Mouse (Mus musculus) 3134 (cell line): ENCODE data around the gene Pdpk1.

ENCODE experiments used
- DNase-seq: peaks from one replicate; pipeline ENCODE4 v3.0.0-alpha.2; 2011; ENCODE audit warnings: low spot score; ENCODE audit not compliant: insufficient read length; ENCODE audit errors: extremely low read depth

The Pdpk1 gene

DNA sequence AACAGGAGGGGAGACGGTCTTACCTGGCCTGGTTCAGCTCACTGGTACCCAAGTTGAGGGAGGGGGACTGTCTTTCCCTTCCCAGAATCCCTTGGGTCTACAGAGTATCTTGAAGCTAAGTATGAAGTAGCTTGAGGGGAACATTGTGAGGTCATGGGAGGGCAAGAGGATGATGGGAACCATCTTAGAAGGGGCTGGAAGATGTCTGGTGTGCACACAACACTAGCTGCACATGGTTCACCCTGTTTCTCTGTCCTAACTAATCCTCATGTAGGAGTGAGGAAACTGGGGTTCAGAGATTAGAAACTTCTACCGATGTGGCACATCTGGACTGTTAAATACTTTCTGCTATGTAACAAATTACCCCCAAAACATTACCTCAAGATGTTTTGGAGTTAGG, at the start of gene Pdpk1:
Gene Pdpk1, minus strand, starts transcription at position 101 of the 400 bp plus-strand sequence.
- DNase-seq = no peak

DNA sequence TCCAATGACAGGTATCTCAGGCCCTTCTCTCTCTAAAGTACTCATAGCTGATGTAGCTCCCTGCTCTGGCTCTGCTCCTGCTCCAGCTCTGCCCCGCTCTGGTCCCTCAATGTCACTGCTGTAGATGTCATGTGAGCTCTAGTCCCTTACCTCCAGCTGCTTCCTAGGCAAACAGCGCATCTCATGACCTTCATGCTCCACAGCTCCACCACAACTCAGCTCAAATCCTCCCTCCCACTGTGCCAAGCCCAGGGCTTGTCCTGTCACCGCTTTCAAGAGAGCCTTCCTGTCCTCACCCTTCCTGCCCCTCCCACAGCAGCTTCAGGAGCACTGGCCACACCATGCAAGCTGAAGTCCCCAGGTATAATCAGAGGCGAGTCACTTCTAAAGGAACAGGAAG, 49.0 kb upstream of the Pdpk1 start:
- DNase-seq = no peak

DNA sequence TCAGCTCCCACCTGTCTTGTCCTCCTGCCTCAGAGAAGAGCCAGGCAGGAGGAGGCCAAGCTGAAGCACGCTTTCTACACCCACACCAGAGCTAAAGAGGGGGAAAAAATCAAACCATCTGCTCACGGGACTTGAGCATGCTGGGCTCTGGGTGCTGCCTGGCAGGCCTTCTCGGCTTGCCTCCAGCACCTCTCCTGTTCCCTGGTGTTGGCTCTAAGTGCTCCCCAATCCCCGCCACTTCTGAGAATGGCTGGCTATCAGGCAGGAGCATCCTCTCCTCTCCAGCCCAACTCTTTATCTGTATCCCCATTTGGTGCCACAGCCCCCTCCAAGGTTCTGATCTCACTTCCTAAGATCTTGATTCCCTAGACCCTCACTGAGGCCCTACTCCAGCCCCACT, 48.5 kb upstream of the Pdpk1 start:
- DNase-seq = no peak

DNA sequence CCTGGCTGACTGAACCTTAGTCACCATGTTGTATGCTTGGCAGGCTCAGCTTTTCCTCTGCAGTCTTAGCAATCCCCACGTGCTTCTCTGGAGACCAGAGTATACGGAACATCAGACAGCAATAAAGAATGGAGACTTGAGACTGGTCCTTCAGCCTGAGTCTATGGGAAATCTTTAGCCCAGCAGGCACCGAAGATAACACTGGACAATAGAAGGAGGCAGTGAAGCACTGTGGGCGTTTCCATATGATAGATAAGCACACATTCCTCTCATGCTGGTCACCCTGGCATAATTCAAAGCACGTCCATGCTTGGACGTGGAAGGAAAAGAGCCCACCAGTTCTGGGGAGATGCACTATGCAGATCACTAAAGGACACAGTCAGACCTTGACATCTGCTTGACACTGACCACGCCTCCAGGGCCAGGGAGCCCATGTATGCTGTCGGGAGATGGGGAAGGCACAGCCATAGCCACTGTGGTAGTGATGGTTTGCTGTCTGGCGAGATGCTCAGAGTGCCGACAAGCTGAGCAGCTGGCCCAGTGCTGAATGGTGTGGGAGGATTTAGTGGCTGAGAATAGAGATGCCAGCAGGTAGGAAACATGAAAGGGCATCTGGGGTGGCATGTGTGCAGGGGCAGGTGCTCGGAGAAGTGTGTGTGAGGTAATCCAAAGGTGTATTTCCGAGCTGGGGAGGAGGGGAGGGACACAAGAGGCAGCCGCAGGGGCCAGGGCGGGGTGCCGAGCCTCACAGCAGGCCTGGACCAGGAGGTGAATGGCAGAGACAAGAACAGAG, 46.5 kb upstream of the Pdpk1 start:
- no peak for DNase-seq

DNA sequence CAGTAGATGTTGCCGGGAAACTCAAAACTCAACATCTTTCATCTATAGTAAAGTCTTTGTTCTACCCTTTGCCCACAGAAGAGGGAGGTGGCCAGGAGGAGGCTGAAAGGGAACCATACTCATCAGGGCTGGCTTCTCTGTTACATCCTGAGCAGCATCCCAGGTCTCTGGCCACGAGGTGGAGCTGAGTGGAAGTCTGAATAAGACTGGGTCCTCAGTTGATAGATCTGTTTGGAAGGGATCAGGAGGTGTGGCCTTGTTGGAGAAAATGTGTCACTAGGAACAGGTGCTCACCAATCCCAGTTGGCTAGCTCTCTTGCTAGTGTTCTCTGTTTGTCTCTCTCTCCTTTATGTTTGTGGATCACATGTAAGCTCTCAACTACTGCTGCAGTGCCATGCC, 44.6 kb upstream of the Pdpk1 start:
- DNase-seq = no peak

DNA sequence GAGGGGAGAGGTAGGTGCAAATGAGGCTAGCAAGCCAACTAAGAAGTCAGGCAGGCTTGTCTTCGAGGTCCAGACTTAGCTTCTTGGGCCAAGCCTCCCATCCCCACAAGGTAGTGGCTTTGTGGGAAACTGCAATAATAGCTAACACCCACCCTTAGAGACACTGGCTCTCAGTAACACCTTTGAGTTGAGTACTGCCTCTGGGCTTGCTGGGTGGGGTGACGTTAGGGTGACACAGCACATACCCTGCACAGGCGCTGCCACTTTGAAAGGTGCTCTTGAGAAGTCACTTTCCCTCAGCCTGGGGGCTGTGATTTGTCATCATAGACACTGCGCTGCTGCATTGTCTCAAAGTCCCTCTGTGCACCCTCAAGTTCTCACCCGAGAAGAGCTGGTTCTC, 43.0 kb upstream of the Pdpk1 start:
- DNase-seq = no peak

DNA sequence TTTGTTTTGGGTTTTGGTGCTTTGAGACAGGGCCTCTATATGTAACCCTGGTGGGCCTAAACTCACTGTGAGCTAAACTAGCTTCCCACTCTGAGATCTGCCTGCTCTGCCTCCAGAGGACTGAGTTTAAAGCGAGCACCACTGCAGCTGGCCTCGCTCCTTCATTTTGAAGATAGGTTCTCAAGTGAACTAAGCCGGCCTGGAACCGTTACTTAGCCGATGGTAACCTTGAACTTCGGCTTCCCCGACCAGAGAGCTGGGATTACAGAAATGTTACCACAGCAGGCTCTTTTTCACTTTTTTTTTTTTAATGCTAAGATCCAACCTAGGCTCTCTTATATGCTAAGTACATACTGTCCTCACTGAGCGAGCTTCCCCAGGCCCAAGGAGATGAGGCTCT, 42.5 kb upstream of the Pdpk1 start:
- DNase-seq = no peak

DNA sequence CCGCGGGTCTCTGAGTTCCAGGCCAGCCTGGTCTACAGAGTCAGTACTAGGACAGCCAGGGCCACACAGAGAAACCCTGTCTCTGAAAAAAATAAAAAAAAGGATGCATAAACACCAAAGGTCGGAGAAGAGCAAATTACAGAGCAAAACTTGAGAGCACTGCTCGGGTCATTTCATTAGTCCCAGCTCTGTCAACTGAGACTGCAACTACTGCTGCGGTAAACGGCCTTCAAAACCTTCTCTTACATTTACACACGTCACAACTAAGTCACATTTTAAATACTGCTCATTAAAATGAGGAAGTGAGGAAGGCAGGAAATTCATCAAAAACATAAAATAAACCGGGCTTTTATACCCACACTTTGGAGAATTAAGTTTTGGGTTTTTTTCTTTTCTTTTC, 42.1 kb upstream of the Pdpk1 start:
- no peak for DNase-seq

DNA sequence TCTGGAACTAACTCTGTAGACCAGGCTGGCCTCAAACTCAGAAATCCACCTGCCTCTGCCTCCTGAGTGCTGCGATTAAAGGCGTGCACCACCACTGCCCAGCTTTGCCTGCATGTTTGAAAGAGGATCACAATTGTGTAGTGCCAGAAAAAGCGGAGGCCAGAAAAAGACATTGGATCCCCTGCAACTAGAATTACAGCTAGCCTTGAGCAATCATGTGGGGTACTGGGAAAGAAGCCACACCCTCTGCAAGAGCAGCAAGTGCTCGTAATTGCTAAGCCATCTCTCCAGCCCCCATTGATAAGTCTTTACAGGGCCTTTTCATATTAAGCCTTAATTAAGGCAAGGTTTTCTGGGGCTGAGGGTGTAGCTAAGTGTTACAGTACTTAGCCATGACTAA, 40.8 kb upstream of the Pdpk1 start:
- DNase-seq = no peak

DNA sequence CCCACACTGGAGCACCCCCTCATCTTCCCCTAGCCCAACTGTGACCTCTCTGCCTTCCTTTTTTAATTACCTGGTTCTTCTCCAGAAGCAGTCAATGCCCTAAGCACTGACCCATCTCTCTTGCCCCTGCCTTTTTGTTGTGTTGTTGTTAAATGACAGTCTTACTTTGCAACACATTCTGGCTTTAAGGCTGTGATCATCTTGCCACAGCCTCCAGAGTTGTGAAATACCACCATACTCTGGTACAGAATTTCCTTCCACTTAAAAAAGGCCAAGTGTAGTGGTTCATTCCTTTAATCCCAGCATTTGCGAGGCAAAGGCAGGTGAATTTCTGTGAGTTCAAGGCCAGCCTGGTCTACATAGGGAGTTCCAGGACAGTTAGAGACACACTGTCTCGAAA, 40.2 kb upstream of the Pdpk1 start:
- DNase-seq = no peak

DNA sequence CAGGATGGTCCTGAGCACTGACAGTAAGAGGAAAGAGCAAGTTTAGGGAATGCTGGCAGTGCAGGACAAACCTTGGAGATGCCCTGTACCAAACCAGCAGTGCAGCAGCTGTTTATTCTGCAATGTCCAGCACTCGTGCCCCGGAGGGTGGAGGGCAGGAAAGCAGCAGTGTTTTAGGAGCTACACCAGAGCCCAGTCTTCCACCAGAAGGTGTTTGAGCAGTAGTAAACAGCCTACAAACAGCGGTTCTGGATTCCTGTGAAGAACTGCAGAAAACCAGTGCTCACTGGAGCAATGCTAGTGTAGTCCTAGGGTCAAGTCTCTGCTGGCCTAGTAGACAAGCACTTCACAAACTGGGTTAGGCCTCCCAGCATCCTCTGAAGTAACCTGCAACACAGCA, 23.5 kb upstream of the Pdpk1 start:
- no peak for DNase-seq

DNA sequence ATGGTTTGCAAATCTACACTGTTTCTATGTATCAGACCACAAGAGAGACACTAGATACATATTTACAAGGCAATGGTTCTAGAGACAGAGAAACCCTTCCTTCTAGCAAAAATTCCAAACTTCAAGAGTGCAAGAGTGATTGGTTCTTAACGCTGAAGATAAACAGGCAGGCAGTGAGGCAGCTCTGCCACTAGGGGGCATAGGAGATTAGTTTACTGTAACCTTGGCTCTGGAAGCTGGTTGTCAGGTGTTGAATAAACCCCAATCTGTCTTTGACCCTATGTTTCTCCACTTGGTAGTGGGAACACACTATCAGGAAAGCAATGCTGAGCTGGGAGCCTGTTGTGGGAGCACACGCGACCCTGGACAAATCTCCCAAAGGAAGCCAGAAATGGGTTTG, 22.7 kb upstream of the Pdpk1 start:
- no peak for DNase-seq

DNA sequence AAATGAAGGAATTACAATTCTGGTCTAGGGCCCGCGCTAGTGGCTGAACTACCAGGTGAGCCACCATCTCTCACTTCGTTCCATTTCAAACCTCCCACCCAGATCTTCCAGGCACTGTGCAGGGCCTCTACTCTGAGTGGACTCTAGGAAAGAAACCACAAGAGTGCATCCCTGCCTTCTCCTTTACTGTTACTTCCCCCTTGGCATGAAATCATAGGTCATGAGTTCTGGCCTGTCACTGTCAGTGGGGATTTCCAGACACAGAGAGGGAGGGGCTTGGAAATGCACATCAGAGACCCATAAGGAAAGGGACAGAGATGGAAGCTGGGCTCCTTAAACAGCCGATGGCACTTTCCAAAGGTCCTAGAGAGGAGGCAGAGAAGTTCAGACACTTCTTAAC, 21.0 kb upstream of the Pdpk1 start:
- DNase-seq = no peak

DNA sequence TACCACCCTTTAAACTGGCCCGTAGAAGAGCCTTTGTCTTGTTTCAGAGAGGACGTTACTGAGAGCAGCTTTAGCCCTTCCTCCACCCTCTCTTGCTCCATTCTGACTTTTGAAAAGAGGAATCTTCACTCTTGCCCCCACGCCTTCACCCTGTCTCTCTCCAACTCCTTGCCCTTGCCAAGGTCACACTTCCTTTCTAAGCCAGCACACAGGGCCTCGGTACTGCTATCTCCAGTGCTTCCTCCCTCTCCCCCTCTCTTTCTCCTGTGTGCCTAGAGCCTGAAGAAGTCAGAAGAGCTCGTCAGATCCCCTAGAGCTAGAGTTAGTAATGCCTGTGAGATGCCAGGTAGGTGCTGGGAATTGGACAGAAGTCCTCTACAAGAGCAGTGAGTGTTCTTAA, 20.0 kb upstream of the Pdpk1 start:
- no peak for DNase-seq

DNA sequence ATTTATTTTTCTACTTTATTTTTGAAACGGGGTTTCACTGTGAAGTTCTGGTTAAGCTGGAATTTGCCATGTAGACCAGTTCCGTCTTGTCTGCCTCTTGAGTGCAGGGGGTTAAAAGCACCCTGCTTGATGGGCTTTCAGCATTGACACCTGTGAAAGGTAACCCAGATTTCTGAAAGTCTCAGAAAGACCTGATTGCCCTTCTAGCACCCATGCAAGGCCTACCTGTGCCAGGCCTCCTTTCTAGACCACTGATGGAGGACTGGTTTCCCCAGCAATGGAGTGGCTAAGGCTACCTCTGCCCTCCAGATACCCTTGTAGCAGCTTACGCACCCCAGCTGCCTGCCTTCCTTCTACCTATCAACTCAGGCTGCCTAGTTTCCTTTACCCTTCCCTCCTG, 19.4 kb upstream of the Pdpk1 start:
- DNase-seq = no peak

DNA sequence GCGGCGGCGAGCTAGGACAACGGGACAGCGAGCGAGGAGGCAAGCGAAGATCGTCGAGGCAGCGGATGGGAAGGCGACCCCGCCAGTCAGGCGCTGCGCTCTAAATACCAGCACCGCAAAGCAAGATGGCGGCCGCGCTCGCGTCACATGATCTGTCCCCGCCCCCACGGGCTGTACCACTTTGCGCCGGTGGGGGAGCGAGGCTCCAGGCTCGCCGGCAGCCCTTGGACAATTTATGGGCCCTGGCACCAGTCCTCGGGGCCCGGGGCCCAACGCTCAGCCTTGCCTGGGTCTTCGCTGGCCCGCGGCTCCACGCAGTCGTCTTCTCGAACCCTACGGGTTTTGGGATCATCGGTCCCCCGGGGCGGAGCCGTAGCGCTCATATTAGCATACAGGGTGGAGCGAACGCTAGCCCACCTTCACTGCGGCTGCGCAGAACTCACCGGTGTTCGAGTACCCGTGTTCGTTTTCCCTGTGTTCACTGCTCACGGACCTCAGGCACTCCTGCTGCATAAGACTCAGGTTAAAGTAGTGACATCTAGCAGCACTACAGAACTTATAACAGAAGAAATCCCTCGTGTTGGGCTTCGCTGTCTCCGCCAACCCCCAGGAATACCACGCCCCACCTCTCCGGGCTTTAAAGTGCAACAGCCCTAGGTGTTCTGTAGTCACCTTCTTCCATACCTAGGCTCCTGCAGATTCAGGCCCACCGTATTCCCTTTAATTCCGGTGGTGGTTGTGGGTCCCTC, 18.8 kb upstream of the Pdpk1 start, which contains the start of gene Atp6v0c:
Gene Atp6v0c, minus strand, starts transcription at position 386 of the 749 bp plus-strand sequence.
- DNase-seq = peak; percentile 91

DNA sequence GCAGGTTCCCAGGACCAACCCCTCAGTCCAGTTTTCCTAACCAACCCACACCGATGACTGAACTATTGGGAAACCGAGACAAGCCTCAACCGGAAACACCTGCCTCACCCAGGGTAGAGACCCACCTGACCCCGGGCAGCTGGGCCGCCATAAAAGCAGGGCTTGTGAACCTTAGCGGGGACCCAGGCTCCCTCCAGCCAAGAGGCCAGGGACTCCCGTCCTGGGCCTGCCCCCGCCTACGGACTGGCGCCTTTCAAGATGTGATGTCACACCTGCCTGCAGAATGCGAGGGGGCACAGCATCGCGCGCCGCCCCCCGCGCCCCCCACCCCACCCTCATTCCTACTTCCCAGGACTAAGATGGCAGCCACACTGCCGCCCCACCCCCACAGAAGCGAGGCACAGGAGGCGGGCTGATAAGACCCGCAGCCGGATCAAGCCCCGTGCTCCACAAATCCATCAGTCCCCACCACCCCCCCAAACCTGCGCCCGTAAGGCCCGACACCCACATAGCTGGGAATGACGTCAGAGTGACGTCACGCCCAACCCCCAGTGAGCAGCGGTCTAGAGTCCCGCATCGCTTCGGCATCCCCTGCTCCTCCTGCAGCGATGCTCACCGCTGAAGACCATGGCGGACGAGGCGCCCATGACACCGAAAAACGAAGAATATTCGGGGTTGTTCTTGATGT, 18.0 kb upstream of the Pdpk1 start:
- DNase-seq = peak; percentile 73

DNA sequence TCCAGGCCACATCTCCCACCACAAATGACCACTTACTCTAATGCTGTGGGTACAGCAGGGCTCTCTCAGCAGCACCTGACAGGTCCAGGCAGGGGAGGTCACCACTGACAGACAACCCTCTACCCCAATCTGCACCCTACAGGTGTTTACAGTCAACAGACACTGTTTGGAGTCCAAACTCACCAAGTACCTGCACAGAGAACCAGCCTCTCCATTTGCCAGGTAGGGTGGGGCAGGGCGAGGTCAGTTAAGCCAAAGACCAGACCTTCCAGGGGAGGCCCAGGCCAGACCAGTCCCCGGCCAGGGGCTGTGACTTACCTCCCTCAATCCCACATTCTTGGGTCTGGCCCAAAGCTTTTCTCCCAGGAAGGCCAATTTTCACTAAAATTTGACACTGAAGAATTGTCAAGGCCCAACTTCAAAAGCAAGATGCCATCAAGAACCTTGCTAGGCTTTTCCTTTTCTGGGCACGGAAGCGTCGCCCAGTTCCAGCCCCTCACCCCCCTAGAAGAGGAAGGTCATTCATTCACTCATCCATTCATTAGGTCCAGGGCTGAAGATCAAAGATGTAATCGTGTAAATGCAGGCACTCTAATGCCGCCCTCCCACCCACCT, 17.3 kb upstream of the Pdpk1 start:
- no peak for DNase-seq

DNA sequence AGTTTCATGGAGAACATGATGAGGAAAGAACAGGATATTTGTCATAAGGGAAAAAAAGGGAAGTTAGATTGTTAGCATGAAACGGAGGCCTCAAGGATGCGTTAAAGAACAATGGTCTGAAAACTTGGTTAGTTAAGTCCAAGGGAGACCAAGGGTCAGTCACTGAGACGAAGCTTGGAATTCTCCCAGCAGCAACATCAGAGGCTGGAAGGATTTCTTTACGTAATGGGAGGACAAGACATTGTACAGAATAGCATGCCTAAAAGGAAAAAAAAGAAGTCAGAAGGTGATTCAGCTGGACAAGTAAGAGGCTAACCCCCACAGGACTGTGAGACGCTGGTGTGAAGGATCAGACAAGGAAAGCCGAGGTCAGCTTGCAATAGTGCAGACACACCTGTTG, 16.4 kb upstream of the Pdpk1 start:
- DNase-seq = no peak

DNA sequence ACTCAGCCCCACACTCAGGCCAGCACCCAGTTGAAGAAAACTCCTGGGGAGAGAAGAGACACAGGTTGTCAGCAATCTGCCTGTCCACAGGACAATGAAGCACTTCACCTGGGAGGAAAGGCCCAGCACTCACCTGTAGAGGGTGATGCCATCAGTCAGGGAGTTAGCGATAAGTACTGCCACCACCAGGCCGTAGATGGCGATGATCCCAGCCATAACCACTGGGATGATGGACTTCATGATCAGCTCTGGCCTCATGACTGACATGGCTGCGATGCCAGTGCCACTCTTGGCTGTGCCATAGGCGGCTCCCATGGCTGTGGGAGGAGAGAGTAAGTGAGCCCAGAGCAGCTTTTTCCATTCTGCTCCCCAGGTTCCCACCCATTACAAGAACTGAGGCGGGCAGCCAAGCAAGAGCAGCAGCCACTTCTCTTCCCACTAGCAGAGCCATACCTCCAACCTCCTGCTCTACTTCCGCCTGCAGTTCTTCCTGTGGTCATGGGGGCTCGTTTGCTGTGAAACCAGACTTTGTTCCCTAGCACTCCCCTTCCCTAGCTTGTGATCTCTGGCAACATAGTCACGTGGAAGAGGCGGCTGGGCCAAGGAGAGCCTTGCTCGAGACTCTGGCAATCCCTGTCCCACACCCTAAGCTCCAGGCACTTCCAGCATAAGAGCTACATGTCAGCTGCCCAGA, 14.0 kb upstream of the Pdpk1 start:
- DNase-seq = no peak
